Mouse (Mus musculus): ENCODE results near the gene Mob3a.

- TF ChIP-seq POLR2A (IDR thresholded peaks at IDR 0.05; ENCODE audit: insufficient read length, low read depth) (peak; percentile 3), MYOD1 (IDR thresholded peaks at IDR 0.05; ENCODE audit: control insufficient read depth in 1 of 3, insufficient read length in 2 of 3, low read depth in 2 of 3) (peak in 1 of 3 experiments; percentile 11), MAX (IDR thresholded peaks at IDR 0.05; ENCODE audit: low read depth) (no peak), E2F4 (IDR thresholded peaks at IDR 0.05; ENCODE audit: insufficient read depth) (no peak), SRF (IDR thresholded peaks at IDR 0.05; ENCODE audit: control insufficient read depth, insufficient read length, low read depth) (no peak)
These were observed 31.9 kb downstream of the Mob3a start for GRCm38 (mm10) chr10:80669737-80670485.
